Mouse (Mus musculus) frontal cortex, postnatal 36 days (tissue): ENCODE data around the gene Rcan3.

ENCODE experiments used
- DNase-seq, 2 experiments: peaks; one replicate each; pipeline ENCODE4 v3.0.0; 2022; ENCODE audit warnings: low spot score in 2 of 2

The Rcan3 gene

DNA sequence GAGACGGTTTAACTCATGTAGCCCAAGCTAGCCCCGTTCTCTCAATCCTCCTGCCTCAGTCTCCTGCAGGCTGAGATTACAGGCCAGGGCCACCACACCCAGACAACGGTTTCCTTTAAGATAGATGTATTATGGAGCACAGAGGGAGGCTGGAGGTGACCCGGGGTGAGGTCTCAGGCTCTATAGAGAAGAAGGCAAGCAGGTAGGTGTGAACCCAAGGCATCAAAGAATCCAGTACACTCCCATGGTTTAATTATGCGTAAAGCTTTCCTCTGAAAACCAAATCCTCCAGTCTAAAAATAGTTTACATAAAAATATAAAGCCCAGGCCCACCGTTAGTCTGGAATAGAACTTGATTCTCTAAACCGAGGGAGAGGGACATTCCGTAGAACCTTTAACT is 20.2 kb downstream of the Rcan3 start:
- DNase-seq, result no peak

DNA sequence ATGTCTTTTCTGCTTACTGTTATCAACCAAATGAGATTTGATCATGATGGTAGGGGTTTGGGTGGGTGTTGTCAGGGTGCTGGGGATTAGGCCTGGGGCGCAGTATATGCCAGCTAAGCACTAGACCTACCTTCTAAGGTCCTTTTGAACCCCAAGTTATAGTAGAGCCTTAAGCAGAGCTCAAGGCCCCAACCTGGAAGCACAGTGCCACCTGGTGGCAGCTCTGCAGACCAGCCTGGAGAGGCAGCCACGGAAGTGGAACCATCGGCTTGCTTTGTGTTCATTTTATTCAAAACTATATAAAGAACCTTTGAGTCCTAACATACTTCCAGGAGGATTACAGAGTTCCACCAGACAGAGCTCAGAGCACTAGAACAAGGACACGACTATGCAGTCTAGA is 22.0 kb downstream of the Rcan3 start:
- DNase-seq, result peak in 1 of 2 experiments; percentile 37

DNA sequence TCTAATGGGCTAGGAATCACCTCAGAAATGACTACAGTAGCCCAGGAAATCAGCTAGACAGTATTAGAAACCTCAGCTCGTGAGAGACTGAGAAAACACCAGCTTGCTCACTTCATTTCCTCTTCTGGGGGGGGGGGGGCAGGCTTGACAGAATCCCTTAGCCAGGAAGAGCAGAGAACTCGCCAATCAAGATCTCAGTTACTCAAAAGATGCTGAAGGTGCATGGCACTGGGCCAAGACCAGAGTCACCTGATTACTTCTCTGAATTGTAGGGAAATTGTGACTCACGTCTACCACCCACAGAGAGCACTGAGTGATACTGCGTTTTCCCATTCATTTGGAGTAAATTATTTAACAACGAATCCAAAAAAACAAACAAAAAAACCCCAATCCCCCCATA is 27.5 kb downstream of the Rcan3 start:
- peak in 1 of 2 experiments; percentile 24 for DNase-seq

DNA sequence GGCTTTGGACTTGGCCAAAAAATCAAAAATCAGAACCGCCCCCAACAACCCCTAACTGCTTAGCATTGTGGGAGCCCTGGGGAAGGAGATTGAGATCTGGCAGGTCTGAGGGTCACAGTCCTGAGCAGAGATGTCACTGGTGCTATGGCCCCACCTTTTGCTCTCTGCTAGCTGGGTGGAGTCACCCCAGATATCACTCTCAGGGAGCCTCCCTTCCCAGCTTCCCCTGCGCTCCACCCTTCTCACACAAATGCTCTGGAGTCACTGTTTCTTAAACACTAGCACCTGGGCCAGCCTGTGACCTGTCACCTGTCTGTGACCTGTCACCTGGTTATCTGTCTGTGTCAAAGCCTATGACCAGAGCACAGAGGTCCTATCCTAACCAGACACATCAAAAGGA is 28.7 kb downstream of the Rcan3 start:
- DNase-seq, result no peak

DNA sequence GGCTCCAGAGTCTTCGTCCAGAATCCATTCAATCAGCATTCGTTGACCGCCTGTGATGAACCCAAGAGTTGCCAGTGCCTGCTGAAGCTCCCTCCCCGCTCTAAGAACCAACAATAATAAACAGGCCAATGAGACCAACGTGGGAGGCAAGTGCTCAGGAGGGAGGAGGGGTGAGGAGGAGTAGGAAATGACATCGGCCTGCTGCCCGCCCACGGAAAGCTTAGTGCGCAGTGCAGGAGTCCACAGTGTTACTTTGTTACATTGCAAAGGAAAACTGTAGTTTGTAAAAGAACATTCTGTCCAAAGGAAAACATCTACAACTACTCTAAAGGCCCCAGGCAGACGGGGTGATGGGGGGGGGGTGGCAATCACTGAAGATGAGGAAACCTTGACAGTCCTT is 29.6 kb downstream of the Rcan3 start:
- no peak for DNase-seq

DNA sequence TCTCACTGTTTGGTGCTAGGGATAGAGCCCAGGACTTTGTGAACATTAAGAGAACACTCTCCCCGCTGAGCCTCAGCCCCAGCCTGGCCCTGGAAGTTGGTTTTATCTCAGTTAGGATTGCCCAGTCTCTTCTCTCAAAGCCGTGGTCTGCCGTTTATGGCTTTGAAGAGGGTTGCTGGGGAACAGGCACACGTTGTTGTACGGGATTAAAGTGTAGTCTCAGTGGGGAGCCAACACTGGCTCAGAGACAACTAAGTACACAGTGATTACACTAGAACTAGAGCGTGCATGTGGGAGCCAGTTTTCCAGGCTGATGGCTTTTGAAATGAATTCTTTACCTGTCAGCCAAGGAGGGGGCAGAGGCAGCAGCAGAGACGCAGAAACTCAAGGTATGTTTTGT is 31.8 kb downstream of the Rcan3 start:
- DNase-seq, result no peak

DNA sequence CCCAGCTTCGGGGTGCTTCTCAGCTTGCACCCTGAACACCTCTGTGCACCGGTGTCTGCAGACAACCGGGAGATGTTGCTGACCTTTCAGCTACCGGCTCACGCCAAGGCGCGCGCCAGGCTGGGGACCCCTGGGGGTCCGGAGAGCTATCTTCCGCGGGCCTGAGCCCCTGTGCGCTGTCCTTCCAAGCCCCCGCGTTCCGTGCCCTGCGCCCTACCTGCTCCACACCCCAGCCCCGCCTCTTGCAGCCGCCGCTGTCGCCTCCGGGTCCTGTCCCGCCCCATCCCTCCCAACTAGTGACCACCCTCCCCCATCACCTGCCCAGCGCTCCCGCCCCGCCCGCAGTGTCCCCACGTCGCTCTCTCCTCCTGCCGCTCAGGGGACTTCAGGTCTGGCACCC is 35.7 kb downstream of the Rcan3 start, which contains the start of gene Ncmap:
Ncmap (minus strand) TSS at position 237 of the 400 bp plus-strand sequence.
- DNase-seq, result no peak

DNA sequence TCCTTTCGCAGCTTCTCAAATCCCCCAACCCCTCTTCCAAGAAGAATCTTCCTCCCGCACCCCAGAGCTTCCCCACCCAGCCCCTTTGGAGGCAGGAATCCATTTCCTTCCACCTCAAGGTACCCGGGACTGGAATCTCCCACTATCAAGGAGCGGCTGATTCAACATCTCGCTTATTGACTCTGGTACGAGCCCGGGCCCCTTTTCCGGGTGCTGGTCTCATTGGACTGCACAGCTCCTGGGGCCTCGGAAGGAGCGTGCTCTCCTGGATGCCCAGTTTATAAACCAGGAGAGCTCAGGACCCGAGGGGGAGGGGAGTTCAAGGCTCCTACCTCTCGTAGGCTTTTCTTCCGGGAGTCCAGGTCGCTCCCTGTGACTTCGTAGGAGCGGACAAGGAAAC is 36.1 kb downstream of the Rcan3 start:
- no peak for DNase-seq

DNA sequence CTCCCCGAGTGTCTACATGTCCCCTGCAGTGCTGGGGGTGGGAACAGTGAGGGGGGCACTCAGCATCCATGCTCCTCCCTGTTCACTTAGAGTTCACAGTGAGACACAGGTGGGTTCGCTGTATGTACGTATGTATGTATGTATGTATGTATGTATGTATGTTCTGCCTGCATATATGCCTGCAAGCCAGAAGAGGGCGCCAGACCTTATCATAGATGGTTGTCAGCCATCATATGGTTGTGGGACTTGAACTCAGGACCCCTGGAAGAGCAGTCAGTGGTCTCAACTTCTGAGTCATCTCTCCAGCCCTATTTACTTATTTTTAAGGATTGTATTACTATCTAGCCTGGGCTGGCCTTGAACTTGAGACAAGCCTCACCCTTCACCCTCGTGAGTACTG is 37.4 kb downstream of the Rcan3 start:
- DNase-seq, result no peak

DNA sequence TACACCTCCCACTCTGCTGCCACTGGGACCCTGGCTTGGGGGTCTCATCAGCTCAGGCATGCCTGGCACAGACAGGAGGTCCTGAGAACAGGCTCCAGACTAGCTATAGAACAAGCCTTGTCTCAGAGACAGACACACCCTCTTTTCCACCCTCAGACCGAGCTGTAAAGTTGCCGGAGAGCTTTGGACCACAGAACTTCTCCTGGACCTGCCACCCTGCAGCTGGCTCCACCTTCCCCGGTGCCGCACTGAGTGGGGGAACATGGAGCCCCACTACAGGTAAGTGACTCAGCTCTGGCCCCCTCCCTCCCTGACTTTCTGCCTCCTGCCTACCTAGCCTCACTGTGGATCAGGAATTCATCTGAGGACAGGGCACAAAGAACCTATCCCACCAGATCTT is 38.3 kb downstream of the Rcan3 start:
- DNase-seq, result no peak

DNA sequence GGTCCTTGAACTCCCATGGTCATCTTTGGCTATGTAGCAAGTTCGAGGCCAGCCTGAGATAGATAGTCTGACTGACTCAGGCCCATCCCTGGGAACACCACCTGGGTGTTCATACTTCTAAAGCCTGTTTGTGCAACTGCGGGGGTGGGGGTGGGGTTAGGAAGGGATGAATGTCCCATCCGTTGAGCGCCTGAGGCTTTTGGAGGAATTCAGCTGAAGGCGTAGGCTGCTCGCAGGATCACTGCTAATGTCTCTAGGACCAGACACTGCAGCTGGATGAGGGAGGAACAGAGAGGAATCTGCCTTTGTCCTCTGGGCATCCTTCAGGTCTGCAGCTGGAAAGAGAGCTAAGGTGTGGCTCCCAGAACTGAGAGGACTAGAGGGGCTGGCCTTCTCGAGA is 39.0 kb downstream of the Rcan3 start:
- DNase-seq, result no peak

DNA sequence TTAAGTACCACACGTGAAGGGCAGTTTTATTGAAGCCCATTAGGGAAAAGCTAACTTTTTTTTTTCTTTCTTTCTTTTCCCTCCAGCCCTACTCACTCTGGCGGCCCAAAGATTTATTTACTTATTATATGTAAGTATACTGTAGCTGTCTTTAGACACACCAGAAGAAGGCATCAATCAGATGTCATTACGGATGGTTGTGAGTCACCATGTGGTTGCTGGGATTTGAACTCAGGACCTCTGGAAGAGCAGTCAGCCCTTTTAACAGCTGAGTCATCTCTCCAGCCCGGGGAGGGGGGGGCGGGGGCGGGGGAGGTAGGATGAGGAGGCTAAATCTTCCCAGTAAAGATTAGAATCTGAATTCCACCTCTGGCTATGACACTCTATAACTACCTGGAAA is 40.3 kb downstream of the Rcan3 start:
- DNase-seq, result no peak

DNA sequence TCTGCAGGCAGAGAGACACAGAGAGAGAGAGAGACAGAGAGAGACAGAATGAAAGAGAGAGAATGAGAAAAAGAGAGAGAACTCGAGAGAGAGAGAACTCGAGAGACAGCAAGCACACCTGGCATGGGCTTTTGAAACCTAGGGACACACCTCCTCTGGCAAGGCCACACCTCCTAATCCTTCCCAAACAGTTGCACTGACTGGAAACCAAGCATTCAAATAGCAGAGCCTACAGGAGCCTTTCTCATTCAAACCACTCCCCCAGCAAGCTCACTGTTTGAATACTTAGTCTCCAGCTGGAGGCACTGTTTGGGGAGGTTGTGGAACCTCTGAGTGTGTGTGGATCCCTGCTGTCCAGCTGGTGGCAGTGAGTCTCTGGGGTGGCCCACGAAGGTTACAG is 40.9 kb downstream of the Rcan3 start:
- no peak for DNase-seq

DNA sequence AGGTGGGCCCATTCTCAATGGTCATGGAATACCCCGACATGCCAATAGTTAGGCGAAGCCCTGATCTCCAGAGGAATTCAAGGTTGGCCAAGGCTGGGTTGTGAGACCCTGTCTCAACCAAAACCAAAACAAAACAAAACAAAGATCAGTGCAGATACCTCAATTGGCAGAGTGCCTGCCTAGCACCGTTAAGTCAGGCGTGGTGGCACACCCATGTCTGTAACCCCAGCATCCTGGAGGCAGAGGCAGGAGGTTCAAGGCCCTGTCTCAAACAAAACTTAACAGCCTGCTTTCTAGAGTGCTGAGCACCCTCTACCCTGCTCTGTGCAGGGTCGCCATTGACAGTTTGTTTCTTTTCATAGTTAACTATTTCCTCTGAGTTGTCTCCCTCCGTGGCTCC is 42.6 kb downstream of the Rcan3 start:
- no peak for DNase-seq

DNA sequence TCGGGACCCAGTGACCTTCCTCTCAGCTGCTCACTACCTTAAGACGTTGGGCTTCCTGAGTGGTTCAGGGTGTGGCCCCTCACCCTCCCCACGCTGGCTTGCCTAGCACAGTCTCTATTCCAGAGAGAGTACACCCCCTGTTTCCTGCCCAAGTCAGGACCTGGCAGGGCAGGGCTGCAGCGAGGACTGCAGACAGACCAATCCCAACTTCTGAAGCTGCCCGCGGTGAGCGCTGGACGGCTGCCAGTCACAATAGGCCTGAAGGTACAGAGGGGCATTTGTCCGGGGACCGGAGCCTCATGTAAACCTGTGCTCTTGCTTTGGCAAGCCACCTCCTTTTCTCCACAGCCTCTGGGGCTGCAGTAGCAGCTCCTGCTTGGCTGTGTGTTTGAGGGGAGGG is 48.0 kb downstream of the Rcan3 start:
- no peak for DNase-seq

DNA sequence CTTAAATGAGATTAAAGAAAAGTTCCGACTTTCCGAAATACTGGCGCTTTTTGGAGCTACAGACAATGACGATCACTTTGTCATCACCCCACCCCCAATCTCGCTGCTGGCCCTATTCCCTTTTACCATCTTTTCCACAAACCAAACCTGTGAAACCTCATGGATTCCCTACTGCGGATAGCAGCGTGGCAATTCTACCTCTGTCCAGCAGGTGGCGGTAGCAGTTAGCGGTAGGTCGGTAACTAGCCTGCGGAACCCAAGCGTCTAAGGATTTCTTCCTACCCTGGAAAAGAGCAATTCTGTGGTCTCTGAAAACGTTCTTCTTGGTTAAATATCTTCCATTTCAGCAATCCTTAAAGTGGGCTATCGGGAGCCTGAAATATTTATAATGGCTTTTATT is 51.3 kb downstream of the Rcan3 start:
- peak; percentile 52 to 68 for DNase-seq

DNA sequence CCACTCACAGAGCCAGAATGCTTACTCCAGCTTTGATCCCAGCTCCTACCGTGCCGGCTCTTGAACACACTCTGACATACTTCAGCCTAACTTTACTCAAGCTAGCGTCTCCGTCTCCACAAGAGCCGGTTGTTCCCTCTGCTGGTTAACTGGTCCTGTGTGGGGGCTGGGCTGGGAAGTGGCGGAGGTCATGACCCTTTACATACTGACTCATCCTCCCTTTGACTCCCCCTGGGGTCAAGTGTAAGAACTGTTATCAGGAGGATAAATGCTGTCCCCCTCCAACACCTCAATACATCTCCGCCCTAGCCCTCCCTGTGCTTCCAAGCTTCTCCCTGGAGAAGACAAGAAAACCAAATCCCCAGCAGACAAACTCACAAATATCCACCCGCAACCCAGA is 52.3 kb downstream of the Rcan3 start:
- no peak for DNase-seq

DNA sequence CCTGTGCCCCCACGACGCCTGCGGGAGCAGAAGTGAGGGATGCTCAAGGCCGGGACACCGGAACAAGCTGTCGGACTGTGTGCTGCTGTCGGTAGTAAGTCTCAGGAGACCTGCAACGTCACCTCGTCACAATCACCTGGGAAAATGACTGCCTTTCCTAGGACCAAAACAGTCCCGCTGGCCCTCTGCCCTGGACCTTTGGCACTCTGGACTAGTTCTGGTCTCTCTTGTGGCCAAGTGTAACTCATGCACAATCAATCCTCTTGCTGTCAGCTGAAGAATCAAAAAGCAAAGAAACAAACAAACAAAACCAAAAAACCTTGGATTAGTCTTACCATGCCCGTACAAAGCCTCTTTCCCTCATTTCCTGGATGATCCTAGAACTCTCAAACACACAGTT is 56.4 kb downstream of the Rcan3 start:
- DNase-seq, result no peak

DNA sequence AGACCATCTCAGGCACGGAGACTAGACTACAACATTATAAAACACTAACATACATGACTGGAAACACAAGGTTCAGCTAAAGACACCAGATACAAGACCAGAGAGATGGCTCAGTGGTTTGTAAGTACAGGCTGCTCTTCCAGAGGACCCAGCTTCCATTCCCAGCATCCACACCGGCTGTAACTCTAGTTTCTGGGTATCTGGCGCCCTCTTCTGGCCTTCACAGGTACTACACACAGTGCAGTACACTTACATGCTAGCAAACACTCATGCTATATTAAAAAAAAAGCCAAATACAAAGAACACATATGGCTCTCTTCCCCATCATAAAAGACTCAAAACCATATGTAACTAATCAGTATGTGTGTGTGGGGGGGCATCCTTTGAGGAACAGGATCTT is 58.2 kb downstream of the Rcan3 start:
- no peak for DNase-seq

DNA sequence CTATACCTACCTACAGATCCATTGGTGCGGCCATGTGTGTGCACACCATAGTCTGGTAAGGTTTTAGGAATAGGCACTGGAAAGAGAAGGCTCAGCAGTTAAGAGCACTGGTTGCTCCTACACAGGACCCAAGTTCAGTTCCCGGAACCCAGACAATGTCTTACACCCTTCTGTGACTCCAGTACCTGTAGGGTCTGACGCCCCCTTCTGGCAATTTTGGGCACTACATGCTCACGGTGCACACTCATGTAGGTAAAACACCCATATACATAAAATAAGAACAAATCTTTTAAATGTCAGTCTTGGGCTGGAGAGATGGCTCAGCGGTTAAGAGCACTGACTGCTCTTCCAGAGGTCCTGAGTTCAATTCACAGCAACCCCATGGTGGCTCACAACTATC is 60.4 kb downstream of the Rcan3 start:
- no peak for DNase-seq

DNA sequence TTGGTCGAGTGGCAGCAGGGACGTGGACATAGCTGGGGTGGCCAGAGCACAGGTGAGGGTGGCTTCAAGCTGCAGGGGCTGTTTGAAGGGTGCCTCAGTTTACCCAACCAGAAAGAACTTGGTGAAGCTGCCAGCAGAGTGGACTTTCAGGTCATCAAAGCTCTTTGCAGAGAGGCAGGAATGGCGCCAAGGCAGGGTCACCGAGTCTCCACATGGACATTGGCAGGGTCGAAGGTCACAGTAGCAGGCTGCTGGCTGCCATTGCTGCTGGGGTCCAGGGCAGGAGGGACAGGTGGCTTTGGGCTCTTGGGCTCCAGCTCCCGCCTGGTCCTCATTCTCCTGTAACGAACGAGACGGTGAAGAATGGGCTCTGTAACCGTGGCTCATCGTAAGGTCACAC is 63.3 kb downstream of the Rcan3 start:
- DNase-seq, result no peak

DNA sequence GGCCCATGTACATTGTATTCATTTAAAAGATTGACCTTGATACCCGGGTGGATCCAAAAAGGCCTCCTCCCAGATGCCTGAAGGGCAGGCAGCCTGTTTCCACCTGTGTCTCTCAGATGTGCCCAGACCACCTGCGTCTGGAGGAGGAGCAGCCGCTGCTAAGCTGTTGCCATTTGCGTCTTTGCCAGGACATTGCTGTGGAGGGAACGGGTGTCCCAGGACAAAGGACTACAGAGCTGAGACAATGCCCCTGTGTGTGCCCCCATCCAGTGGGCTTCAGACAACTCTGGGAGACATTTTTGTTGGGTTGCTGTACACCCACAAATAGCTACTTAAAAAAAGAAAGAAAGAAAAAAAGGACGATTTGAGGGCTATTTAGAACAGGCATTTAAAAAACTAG is 70.8 kb downstream of the Rcan3 start:
- peak in 1 of 2 experiments; percentile 14 for DNase-seq
